Mouse (Mus musculus): ENCODE results near the gene D630023F18Rik.

DNA sequence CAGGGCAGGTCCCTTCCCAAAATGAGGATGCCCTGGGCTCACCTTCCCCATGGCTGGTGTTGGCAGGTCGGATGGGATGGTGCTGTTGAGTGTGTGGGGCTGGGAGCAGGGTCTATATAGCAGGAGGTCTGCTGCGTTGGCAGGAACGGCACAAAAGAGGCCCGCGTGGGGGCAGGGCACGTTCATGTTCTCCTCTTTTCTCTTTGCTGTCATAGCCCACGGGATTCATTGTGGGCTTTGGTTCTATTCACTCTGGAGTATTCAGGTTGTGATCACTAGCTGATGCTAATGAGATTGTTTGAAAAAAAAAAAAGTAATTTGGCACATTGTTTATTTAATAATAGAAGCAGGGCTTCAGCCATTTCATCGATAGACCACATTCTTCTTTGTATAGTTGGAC lies 59.7 kb downstream of the D630023F18Rik start, which contains the start of gene Crygd:
- no peak for TF ChIP-seq GATA1 (IDR thresholded peaks at IDR 0.05; ENCODE audit: low read length)
- TF ChIP-seq TAL1 (IDR thresholded peaks at IDR 0.05; ENCODE audit: low read length): no peak

Measured in erythroblast, embryonic 14.5 days (primary cell).